Mouse (Mus musculus) colon, adult 2 months (tissue): ENCODE data around the gene Rgs3. TPM values are rescaled to one million over a fixed set of nuclear protein-coding genes. Genes with fewer than 3 reads are reported as not detected.

ENCODE experiments used
- polyA plus RNA-seq: library from polyadenylated mRNA; depleted of rRNA; stranded (reverse); fragments of >200 nt; gene quantifications from 2 replicates; pipeline ENCODE4 v1.2.3, GENCODE M21; 2012; rRNA removed

Gene Rgs3
- 52.4 and 53.0 TPM in 2 replicates for polyA plus RNA-seq

GRCm38 (mm10) chr4:62559797-62560329 is at the start of gene Rgs3:
TSS of gene Rgs3 (plus strand) at chr4:62559847.

GRCm38 (mm10) chr4:62519849-62520233 is 39.8 kb upstream of the Rgs3 start, which contains the start of gene Alad:
TSS of gene Alad (minus strand) at chr4:62519918.

GRCm38 (mm10) chr4:62524651-62525488 is 34.8 kb upstream of the Rgs3 start, which contains the start of the genes Pole3 and 4933430I17Rik:
TSS of gene Pole3 (minus strand) at chr4:62525068.
TSS of gene 4933430I17Rik (plus strand) at chr4:62525369.

Other genes starting within 250 kb of the Rgs3 start
- 24.1 and 25.5 TPM in 2 replicates for gene Fkbp15, start 199.3 kb upstream of the Rgs3 start, polyA plus RNA-seq
- gene Slc31a1, start 199.1 kb upstream of the Rgs3 start, polyA plus RNA-seq = 29.6 and 30.3 TPM in 2 replicates
- gene Cdc26, start 151.2 kb upstream of the Rgs3 start, polyA plus RNA-seq = 13.9 and 15.7 TPM in 2 replicates
- gene Prpf4, start 151.1 kb upstream of the Rgs3 start, polyA plus RNA-seq = 5.9 and 6.0 TPM in 2 replicates
- 3.5 and 4.5 TPM in 2 replicates for gene Rnf183, start 124.6 kb upstream of the Rgs3 start, polyA plus RNA-seq
- gene Wdr31, start 89.0 kb upstream of the Rgs3 start, polyA plus RNA-seq = 3.1 and 4.3 TPM in 2 replicates
- 276 and 292 TPM in 2 replicates for gene Bspry, start 79.8 kb upstream of the Rgs3 start, polyA plus RNA-seq
- 37.5 and 42.3 TPM in 2 replicates for gene Hdhd3, start 56.4 kb upstream of the Rgs3 start, polyA plus RNA-seq
- gene Alad, start 39.9 kb upstream of the Rgs3 start, polyA plus RNA-seq = 126 and 152 TPM in 2 replicates
- gene Pole3, start 34.8 kb upstream of the Rgs3 start, polyA plus RNA-seq = 7.0 and 9.4 TPM in 2 replicates
- 0.08 and 0.15 TPM in 2 replicates for gene 4933430I17Rik, start 34.5 kb upstream of the Rgs3 start, polyA plus RNA-seq